Mouse (Mus musculus): ENCODE results near the gene Zcchc24.

The Zcchc24 gene

GRCm38 (mm10) chr14:25713443-25713842, 55.4 kb downstream of the Zcchc24 start:
- Histone ChIP-seq H3K36me3 (ENCODE audit: insufficient read depth, low read length) (peaks cover 35% of the 10 kb centered on the region), H3K4me1 (replicated peaks; ENCODE audit: low read depth, low read length) (peaks cover 40% of the 10 kb centered on the region), H3K27me3 (ENCODE audit: insufficient read depth, low read length) (no peaks in the 10 kb centered on the region), H3K4me3 (replicated peaks; ENCODE audit: low read length) (no peak overlapping the region), H3K9me3 (ENCODE audit: low read length) (no peaks in the 10 kb centered on the region)
- TF ChIP-seq CTCF (conservative IDR thresholded peaks at IDR 0.05; ENCODE audit: low read length) (no peak), NANOG (IDR thresholded peaks at IDR 0.05; ENCODE audit: borderline replicate concordance, low read length) (no peak), POU5F1 (IDR thresholded peaks at IDR 0.05; ENCODE audit: borderline replicate concordance, low read length) (no peak)

- Histone ChIP-seq H3K27me3 (ENCODE audit: insufficient read depth, low read length) (no peaks in the 10 kb centered on the region), H3K4me3 (replicated peaks; ENCODE audit: low read length) (no peak overlapping the region), H3K9me3 (ENCODE audit: low read length) (no peaks in the 10 kb centered on the region), H3K4me1 (replicated peaks; ENCODE audit: low read depth, low read length) (peaks cover 30% of the 10 kb centered on the region), H3K36me3 (ENCODE audit: insufficient read depth, low read length) (peaks cover 27% of the 10 kb centered on the region)
- TF ChIP-seq CTCF (conservative IDR thresholded peaks at IDR 0.05; ENCODE audit: low read length) (no peak), NANOG (IDR thresholded peaks at IDR 0.05; ENCODE audit: borderline replicate concordance, low read length) (no peak), POU5F1 (IDR thresholded peaks at IDR 0.05; ENCODE audit: borderline replicate concordance, low read length) (no peak)
Observed at GRCm38 (mm10) chr14:25711602-25712001, 57.2 kb downstream of the Zcchc24 start.

GRCm38 (mm10) chr14:25711177-25711576, 57.7 kb downstream of the Zcchc24 start:
- Histone ChIP-seq H3K9me3 (ENCODE audit: low read length) (no peaks in the 10 kb centered on the region), H3K36me3 (ENCODE audit: insufficient read depth, low read length) (peaks cover 23% of the 10 kb centered on the region), H3K27me3 (ENCODE audit: insufficient read depth, low read length) (no peaks in the 10 kb centered on the region), H3K4me1 (replicated peaks; ENCODE audit: low read depth, low read length) (peaks cover 29% of the 10 kb centered on the region), H3K4me3 (replicated peaks; ENCODE audit: low read length) (no peak overlapping the region)
- TF ChIP-seq CTCF (conservative IDR thresholded peaks at IDR 0.05; ENCODE audit: low read length) = no peak
- no peak for TF ChIP-seq POU5F1 (IDR thresholded peaks at IDR 0.05; ENCODE audit: borderline replicate concordance, low read length)
- no peak for TF ChIP-seq NANOG (IDR thresholded peaks at IDR 0.05; ENCODE audit: borderline replicate concordance, low read length)

- H3K36me3 ChIP-seq (ENCODE audit: insufficient read depth, low read length) = peaks cover 18% of the 10 kb centered on the region
- peaks cover 31% of the 10 kb centered on the region for H3K4me1 ChIP-seq (replicated peaks; ENCODE audit: low read depth, low read length)
- no peaks in the 10 kb centered on the region for H3K27me3 ChIP-seq (ENCODE audit: insufficient read depth, low read length)
- TF ChIP-seq POU5F1 (IDR thresholded peaks at IDR 0.05; ENCODE audit: borderline replicate concordance, low read length) = no peak
- no peak for TF ChIP-seq NANOG (IDR thresholded peaks at IDR 0.05; ENCODE audit: borderline replicate concordance, low read length)
- no peak for TF ChIP-seq CTCF (conservative IDR thresholded peaks at IDR 0.05; ENCODE audit: low read length)
- no peak overlapping the region for H3K4me3 ChIP-seq (replicated peaks; ENCODE audit: low read length)
- H3K9me3 ChIP-seq (ENCODE audit: low read length) = no peaks in the 10 kb centered on the region
Observed at GRCm38 (mm10) chr14:25710681-25711080, 58.2 kb downstream of the Zcchc24 start.

- no peaks in the 10 kb centered on the region for H3K9me3 ChIP-seq (ENCODE audit: low read length)
- peaks cover 34% of the 10 kb centered on the region for H3K4me1 ChIP-seq (replicated peaks; ENCODE audit: low read depth, low read length)
- TF ChIP-seq NANOG (IDR thresholded peaks at IDR 0.05; ENCODE audit: borderline replicate concordance, low read length) = no peak
- no peak for TF ChIP-seq POU5F1 (IDR thresholded peaks at IDR 0.05; ENCODE audit: borderline replicate concordance, low read length)
- TF ChIP-seq CTCF (conservative IDR thresholded peaks at IDR 0.05; ENCODE audit: low read length) = no peak
- no peaks in the 10 kb centered on the region for H3K27me3 ChIP-seq (ENCODE audit: insufficient read depth, low read length)
- no peak overlapping the region for H3K4me3 ChIP-seq (replicated peaks; ENCODE audit: low read length)
- peaks cover 13% of the 10 kb centered on the region for H3K36me3 ChIP-seq (ENCODE audit: insufficient read depth, low read length)
Observed at GRCm38 (mm10) chr14:25710073-25710472, 58.8 kb downstream of the Zcchc24 start.

GRCm38 (mm10) chr14:25708917-25709316, 59.9 kb downstream of the Zcchc24 start:
- Histone ChIP-seq H3K36me3 (ENCODE audit: insufficient read depth, low read length) (peaks cover 2% of the 10 kb centered on the region; the same call in 1 of the 2 replicates), H3K9me3 (ENCODE audit: low read length) (no peaks in the 10 kb centered on the region), H3K4me3 (replicated peaks; ENCODE audit: low read length) (no peak overlapping the region), H3K27me3 (ENCODE audit: insufficient read depth, low read length) (no peaks in the 10 kb centered on the region), H3K4me1 (replicated peaks; ENCODE audit: low read depth, low read length) (peaks cover 29% of the 10 kb centered on the region)
- TF ChIP-seq CTCF (conservative IDR thresholded peaks at IDR 0.05; ENCODE audit: low read length) (no peak), NANOG (IDR thresholded peaks at IDR 0.05; ENCODE audit: borderline replicate concordance, low read length) (no peak), POU5F1 (IDR thresholded peaks at IDR 0.05; ENCODE audit: borderline replicate concordance, low read length) (no peak)

- Histone ChIP-seq H3K27me3 (ENCODE audit: insufficient read depth, low read length) (no peaks in the 10 kb centered on the region), H3K36me3 (ENCODE audit: insufficient read depth, low read length) (no peaks in the 10 kb centered on the region), H3K4me3 (replicated peaks; ENCODE audit: low read length) (no peak overlapping the region), H3K4me1 (replicated peaks; ENCODE audit: low read depth, low read length) (peaks cover 25% of the 10 kb centered on the region), H3K9me3 (ENCODE audit: low read length) (no peaks in the 10 kb centered on the region)
- TF ChIP-seq NANOG (IDR thresholded peaks at IDR 0.05; ENCODE audit: borderline replicate concordance, low read length) (no peak), POU5F1 (IDR thresholded peaks at IDR 0.05; ENCODE audit: borderline replicate concordance, low read length) (no peak), CTCF (conservative IDR thresholded peaks at IDR 0.05; ENCODE audit: low read length) (no peak)
Observed at GRCm38 (mm10) chr14:25708451-25708850, 60.4 kb downstream of the Zcchc24 start.

GRCm38 (mm10) chr14:25707691-25708181, 61.1 kb downstream of the Zcchc24 start:
- Histone ChIP-seq H3K27me3 (ENCODE audit: insufficient read depth, low read length) (no peaks in the 10 kb centered on the region), H3K4me1 (replicated peaks; ENCODE audit: low read depth, low read length) (peaks cover 25% of the 10 kb centered on the region), H3K9me3 (ENCODE audit: low read length) (no peaks in the 10 kb centered on the region), H3K4me3 (replicated peaks; ENCODE audit: low read length) (no peak overlapping the region), H3K36me3 (ENCODE audit: insufficient read depth, low read length) (no peaks in the 10 kb centered on the region)
- TF ChIP-seq NANOG (IDR thresholded peaks at IDR 0.05; ENCODE audit: borderline replicate concordance, low read length) (no peak), CTCF (conservative IDR thresholded peaks at IDR 0.05; ENCODE audit: low read length) (peak; percentile 94)

GRCm38 (mm10) chr14:25701986-25702385, 66.9 kb downstream of the Zcchc24 start:
- Histone ChIP-seq H3K4me3 (replicated peaks; ENCODE audit: low read length) (no peak overlapping the region), H3K36me3 (ENCODE audit: insufficient read depth, low read length) (peaks cover 41% of the 10 kb centered on the region), H3K27me3 (ENCODE audit: insufficient read depth, low read length) (no peaks in the 10 kb centered on the region), H3K9me3 (ENCODE audit: low read length) (no peaks in the 10 kb centered on the region), H3K4me1 (replicated peaks; ENCODE audit: low read depth, low read length) (peaks cover 20% of the 10 kb centered on the region)
- TF ChIP-seq CTCF (conservative IDR thresholded peaks at IDR 0.05; ENCODE audit: low read length) (peak; percentile 57), POU5F1 (IDR thresholded peaks at IDR 0.05; ENCODE audit: borderline replicate concordance, low read length) (no peak), NANOG (IDR thresholded peaks at IDR 0.05; ENCODE audit: borderline replicate concordance, low read length) (no peak)

All from E14TG2a.4 (cell line).